Mouse (Mus musculus): ENCODE results near the gene Psenen.

The Psenen gene

DNA sequence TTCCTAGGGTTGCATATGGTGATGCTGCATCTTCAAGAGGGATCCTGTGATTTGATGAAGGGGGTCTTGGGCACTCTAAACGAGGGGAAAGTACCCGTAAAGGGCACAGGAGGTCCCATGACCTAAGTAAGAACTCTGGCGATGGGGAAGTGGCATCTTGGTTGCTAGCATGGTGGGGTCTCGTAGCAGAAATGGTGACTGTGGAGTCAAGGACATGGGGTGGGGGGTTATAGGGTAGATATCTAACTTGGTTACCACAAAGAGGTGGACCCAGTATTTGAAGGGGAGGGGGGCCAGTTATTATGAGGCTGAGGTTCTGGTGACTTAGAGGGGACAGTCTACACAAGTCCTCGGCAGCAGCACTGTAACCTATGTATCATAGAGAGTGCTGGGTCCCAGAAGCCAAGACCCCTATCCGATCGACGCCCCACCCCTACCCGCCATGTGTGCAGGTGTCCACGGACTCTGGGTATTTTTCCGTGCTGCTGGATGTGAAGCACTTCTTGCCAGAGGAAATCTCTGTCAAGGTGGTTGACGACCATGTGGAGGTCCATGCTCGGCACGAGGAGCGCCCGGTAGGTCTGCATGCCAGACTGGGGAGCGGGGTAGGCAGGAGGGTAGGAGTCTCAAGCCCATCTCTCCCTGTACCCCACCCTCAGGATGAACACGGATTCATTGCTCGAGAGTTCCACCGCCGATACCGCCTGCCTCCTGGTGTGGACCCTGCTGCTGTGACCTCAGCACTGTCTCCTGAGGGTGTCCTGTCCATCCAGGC lies 9.4 kb downstream of the Psenen start:
- DNase-seq (ENCODE audit: extremely low read depth, low read depth) = no peak

DNA sequence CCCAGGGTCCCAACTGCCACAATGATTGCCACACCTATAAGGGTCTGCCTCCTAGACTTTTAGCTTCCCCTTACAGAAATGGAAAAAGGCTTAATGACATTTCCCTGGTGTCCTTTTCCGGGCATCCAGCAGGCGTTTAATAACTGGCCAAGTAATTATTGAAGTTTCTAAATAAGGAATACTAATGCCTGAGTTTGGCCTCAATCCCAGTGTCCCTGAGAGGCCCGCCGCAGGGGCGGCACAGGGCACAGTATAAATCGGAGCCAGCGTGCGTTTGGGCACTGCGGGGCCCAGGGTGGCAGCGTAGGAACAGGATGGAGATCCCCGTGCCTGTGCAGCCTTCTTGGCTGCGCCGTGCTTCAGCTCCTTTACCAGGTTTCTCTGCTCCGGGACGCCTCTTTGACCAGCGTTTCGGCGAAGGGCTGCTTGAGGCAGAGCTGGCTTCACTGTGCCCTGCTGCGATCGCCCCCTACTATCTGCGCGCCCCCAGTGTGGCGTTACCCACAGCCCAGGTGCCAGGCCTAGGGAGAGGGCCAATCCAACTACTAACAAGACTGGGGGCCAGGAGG lies 10.3 kb downstream of the Psenen start:
- DNase-seq (ENCODE audit: extremely low read depth, low read depth) = no peak

DNA sequence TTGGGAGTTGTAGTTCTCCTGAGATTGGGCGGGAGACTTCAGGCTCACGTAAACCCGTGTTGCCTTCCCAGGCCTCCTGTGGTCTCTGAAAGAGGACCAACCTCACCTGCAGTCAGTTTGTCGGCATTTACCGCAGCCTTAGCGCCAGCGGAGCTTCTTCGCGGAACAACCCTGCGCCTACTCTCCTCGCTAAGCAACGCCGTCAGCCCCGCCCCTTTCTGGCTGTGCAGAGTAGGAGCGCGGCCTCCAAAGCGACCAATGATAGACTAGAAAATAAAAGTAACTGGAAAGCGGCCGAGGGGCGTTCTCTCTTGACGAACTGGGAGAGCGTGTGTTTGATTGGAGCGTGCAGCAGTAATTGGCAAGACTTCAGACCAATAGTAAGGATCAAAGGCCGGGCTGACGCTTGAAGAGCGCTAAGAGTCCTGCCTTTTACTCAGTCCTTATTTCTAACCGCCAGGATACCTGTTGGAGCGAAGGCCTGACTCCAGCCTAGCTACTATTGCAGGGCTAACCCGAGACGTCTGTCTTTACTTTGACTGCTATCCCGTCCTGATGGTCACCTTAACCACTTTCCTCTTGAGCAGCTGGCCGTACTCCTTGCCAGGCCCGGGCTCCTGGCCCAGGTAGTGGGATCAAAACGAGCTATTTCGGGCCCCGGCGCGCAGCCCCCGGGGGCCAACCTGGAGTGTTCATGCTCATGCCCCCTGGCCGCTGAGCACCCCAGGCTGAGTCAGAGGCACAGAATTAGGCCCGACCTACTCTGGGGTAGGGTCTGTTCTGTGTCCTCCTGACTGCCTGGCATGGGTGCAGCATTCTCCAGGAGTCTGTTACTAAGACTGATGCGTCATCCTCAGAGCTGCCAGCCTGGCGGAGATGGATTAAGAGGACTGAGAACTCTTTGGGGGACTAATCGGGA lies 11.1 kb downstream of the Psenen start, which contains the start of the genes Hspb6 and Proser3:
Hspb6 (plus strand) TSS at position 77 of the 919 bp plus-strand sequence.
Proser3 (minus strand) TSS at position 198 of the 919 bp plus-strand sequence.
- peak; percentile 99 for DNase-seq (ENCODE audit: extremely low read depth, low read depth)

DNA sequence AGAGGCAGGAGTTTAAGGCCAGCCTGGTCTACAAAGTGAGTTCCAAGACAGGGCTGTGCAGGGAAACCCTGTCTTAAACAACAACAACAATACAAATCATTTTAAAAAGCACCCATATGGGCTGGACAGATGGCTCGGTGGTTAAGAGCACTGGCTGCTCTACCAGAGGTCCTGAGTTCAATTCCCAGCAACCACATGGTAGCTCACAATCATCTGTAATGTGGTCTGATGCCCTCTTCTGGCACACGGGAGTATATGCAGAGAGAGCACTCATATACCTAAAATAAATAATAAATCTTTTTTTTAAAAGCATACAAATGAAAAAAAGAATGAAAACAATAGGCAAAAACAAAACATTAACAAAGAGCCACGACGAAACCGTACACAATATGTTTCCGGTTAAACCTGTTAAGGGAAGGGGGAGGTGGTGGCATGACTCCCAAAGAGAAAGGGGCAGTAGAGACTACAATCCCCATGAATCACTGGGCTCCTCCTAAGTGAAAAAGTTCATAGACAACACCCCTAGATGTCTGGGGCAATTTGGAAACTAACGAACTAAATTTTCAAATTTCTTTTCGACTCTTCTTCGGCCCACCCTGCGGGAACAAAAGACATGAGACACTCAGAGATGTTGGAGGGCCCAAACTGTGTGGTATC lies 11.9 kb downstream of the Psenen start:
- peak; percentile 68 for DNase-seq (ENCODE audit: extremely low read depth, low read depth)

DNA sequence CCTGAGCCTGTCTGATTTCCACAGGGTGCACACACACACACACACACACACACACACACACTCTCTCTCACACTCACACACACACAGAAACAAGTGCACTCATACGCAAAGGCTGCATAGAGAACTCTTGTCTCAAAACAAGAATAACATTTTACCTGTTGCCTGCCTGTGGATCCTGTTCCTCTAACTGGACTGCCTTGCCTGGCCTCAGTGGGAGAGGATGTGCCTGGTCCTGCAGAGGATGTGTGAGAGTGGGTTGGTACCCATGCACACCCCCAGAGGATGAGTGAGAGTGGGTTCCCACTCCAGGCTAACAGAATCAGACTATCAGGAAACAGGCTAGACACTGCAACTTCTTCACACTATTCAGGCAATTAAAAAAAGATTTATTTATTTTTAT lies 12.8 kb downstream of the Psenen start:
- DNase-seq (ENCODE audit: extremely low read depth, low read depth) = no peak

DNA sequence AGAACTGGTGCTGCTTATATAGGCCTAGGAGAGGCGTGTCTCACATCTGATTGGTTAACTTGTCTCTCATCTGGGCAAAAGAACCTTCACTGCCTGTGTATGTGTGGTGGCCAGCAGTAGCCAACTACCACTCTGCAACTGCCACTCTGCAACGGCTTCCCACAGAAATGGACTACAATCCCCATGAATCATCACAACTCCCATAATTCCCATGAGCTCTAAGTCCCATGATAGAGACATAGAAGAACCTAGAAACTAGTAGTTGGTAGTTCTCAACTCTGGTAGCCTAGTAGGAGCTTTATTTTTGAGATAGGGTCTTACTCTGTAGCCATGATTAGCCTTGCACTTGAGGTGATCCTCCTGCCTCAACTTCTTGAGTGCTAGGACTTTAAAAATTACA lies 13.5 kb downstream of the Psenen start:
- no peak for DNase-seq (ENCODE audit: extremely low read depth, low read depth)

DNA sequence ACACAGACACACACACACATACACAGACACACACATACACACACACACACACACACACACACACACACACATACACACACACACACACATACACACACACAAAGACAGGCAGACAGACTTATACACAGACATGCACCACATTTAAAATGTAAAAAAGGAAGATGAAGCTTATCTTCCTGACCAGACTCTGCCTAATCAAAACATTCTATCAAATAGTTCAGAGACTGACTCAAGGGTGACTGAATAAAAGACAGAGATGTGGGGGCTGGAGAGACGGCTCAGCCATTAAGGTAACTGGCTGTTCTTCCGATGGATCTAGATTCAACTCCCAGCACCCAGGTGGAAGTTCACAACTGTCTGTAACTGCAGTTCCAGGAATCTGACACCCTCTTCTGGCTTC lies 19.1 kb downstream of the Psenen start:
- peak; percentile 79 for DNase-seq (ENCODE audit: extremely low read depth, low read depth)

DNA sequence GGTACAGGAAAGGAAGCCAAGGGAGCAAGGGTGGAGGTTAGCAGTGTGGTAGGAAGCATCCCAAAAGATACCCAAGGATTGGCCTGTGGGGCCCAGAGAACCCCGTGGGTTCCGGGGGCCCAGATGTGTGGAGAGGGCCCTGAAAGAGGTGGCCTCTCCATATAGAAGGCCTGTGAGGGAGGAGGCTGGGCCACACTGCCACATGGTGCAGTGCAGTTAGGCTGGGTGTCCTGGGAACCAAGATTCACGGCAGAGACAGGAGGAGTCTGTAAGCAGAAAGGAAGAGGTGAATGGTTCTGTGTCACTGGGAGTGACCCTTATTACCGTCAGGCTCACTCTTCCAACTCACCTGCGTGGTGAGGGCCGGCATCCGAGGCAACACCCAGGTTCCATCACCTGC lies 22.9 kb downstream of the Psenen start:
- no peak for DNase-seq (ENCODE audit: extremely low read depth, low read depth)

DNA sequence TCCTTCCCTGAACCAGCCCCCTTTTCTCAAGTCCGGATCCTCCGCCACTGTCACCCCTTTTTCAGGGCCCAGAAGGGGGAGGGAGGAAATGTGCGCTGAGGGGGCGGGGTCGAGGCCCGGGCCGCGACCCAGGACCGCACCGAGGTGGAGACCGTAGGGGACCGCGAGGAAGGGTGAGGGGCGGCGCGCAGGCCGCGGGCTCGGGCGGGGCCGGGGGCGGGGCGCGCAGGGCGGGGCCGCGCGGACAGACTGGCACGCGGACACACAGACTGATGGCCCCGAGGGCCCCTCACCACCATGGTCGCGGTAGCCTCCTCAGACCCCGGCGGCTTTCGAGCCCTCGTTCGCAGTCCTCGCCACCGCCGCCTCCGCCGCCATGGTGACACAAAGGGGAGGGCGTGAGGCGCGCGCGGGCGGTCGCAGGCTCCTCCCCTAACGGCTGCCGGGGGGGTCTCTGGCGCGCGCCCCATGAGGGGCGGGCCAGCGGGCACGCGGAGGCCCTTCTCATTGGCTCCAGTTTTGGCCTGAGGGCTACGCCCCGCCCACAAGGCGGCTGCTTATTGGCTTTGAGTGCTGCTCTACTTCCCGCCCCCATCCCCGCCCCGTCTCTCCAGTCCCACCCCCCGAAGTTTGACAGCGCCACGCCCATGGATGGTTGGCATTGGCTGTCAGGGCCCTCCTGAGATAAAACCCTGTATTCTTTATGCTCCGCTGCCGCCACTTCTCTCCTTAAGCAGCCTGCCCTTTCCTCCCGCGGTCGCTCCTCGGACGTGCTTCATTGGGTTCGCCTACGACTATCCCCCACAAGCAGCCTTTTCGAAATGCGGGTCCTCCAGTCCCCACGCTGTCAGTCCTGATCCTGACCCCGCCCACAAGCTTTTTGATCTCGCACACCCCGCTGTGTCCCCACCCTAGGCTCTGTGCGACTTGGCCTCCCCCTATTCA lies 28.5 kb downstream of the Psenen start, which contains the start of gene Arhgap33:
Arhgap33 (minus strand) TSS at position 428 of the 945 bp plus-strand sequence.
- peak; percentile 85 for DNase-seq (ENCODE audit: extremely low read depth, low read depth)

DNA sequence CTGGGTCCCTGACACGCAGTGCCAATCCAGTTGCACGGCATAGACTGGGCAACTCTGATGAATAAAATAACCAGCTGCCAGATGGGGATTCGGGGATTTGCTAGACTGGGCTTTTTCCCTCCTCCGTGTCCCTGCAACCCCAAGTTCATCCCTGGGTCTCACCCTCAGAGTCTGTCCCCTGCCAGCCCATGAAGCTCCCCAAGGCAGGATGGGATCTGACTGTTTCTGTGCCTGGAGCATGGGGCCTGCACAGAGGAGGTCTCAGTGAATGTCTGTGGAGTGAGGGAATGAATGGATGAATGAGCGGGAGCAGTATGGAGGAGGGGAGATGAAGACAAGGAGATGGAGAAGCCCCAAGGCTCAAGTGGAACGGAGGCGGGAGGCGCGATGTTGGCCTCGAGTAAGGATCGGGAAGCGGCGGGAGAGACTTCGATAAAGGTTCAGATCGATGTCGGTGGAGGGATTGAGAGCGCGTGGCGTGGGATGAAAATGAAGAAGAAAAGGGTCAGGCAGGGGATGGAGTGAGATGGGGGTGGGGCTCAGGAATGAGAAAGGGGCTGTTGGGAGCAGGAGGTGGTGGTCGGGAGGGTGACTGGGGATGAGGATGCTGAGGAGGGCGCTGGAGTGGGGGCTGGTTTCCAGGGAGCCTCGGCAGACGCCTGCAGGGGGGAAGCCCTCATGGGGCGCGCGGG lies 29.3 kb downstream of the Psenen start:
- DNase-seq (ENCODE audit: extremely low read depth, low read depth) = no peak

DNA sequence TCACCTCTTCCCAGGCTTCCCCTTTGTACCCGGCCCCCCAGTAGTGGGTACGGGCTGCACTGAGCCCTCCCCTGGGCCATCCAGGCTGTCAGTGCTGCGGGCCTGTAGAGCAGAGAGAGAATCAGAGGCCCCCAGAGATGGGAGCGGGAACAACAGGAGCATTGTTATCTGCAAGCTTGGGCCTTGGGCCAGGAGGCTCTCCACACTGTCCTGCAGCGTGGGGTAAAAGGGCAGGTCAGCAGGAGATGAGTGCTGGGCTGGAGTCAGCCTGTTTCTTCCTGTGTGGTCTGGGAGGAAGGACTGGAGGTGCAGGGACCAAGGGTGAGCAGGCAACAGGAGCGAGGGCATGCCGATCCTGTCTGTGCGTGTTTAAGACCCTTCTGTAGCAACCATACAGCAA lies 30.5 kb downstream of the Psenen start:
- DNase-seq (ENCODE audit: extremely low read depth, low read depth) = no peak

DNA sequence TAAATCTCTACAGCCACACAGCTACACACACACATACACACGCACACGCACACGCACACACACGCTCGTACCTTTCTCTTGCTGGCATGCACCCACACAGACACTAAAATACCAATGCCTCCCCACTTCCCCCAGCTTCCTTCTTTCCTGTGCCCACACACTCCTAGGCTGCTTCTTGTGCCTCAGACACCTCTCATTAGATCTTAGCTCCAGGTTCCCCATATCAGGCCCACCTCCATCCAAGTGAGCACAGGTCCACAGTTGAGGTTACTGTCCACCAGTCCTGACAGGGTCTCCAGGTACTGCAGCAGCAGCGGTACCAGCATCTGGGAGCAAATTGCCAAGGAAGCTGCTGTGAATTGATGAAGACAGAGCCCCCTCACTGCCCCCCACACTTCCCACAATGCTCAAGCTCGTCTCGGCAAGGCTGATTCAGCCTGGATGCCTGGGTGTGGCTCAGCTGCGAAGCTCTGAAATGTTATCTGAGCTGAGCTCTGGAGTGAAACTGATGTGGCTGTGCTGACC lies 32.1 kb downstream of the Psenen start:
- DNase-seq (ENCODE audit: extremely low read depth, low read depth) = no peak

DNA sequence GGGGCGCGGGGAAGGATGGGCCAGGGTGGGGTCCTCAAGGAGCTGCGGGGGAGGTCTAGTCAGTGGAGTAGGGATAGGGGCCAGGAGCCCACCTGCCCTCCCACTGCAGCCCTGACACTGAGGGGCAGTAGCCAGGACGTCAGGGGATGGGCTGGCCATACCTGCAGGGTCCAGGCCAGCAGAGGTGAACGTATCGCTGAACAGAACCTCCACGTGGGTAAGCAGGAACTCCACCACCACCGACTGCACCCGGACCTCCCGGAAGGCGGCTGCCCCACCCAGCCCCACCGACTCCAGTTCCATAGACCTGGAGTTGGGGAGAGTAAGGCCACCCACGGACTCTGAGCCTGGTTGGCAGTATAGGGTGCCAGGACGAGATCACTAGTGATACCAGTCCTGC lies 36.4 kb downstream of the Psenen start:
- DNase-seq (ENCODE audit: extremely low read depth, low read depth) = no peak

DNA sequence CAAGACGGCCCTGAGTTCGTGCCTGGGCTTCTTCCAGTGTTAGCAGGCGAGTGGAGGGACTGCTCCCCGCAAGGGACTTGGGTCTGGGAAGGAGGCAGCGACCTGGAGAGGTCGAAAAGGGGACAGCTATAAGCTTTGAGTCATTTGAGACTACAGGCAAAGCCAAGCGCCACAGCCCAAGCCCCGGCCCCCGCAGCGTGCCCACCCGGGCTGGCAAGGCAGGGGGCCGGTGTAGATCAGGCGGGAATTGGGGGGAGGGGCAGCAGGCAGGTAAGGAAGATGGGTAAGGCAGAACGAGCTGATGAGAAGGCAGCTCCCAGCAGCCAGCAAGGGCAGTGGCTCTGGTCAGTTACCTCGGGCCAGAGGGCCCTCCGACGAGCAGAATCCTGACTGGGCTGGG lies 37.0 kb downstream of the Psenen start:
- no peak for DNase-seq (ENCODE audit: extremely low read depth, low read depth)

DNA sequence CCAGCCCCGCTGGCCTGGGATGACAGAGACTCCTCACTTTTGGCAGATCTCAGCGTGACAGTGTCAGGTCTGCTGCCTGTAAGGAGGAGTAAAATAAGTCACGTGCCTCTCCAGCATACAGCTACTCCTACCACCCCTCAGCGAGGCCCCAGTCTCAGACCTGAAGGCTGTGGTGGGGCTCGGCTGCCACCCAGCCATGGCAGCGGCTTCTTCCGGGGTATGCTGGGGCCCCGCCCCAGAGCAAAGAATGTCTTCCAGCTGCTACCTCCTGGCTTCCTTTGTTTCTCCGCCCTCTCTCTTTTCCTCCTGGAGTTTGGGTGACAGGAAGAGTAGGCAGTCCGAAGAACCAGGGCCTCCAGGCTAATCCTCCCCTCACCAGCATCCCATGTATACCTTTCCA lies 37.5 kb downstream of the Psenen start:
- DNase-seq (ENCODE audit: extremely low read depth, low read depth) = no peak

DNA sequence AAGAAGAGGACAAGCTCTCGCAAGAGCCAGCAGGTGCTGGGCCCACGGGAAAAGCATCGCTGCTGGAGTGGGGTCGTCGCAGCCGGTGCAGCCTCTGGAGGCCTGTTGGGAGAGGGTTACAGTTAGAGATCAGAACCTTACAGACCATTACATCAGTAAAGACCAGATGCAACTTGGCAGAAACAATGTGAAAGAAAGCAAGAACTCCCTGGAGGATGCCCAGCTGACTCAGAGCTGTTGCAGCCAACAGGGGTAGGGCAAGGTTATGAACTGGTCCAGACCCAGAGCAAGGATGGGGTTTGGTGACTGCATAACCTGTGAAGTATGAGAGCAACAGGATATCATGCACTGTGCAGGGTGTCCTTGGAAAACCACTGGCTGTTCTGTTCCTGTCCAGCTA lies 38.9 kb downstream of the Psenen start:
- no peak for DNase-seq (ENCODE audit: extremely low read depth, low read depth)

DNA sequence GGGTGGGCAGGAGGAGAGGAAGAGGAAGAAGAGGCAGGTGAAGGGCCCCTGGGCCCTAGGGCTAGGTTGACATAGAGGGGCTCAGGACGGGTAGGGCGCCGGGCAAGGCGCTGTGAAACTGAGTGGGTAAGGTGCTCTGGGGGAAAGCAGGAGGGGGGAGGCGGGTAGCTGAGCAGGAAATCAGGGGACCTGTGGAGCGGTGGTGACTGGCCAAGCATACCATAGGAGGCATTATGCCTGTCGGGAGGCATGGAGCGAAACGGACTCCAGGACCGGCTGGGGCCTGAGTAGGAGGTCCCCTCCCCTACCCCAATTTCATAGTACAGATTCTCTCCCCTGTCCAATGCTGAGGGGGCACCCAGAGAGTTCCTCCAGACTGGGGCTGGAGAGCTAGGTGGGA lies 40.6 kb downstream of the Psenen start:
- no peak for DNase-seq (ENCODE audit: extremely low read depth, low read depth)

DNA sequence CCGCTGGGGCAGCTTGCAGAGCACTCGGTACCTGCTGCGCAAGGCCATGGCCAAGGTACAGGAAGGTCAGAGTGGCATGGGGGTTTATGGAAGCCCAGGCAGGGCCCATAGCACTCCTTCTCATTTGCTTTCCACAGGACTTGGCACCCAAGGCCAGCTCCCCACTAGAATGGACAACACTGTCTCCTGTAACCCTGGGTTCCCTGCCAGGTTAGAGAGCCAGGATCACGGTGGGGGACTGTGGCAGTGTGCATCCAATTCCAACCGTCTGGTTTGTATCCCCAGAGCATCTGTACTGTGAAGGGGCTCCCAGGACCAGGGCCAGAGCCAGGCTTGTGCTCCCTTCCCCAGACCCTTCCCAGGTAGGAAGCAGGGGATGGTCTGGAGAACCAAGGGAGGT lies 42.6 kb downstream of the Psenen start:
- no peak for DNase-seq (ENCODE audit: extremely low read depth, low read depth)

DNA sequence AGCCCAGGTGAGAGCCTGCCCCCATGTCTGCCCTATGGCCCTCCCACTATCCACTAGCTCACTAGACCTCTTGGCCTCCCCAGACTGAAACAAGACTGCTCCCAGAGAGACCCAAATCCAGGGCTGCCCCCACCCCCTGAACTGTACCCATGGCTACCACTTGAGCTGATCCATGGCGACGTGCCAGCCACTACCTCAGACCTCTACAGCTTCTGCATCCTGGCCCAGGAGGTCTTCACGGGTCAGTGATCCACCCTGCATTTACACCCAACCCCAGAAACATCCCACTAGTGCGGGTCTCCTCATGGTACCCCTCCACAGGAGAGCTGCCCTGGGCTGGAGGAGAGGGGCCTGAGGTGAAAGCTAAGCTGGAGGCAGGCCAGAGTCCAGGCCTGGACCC lies 43.0 kb downstream of the Psenen start:
- no peak for DNase-seq (ENCODE audit: extremely low read depth, low read depth)

Measured in MEL-GATA-1-ER (cell line).